25 mouse cellular contexts compared by ENCODE assay signal in genomic region chr17:55276541-55276940, GRCm38 (mm10).
"Had no signal": no experiment of that assay in that cellular context is flagged by ENCODE, and none has a peak within 500 bp of the region (broad histone marks: within the 10 kb centered on the region; RNA-seq: fewer than 3 reads in every experiment).

No protein-coding gene starts in this region.

- H3K9ac ChIP-seq: heart, embryonic 13.5 days; heart, embryonic 15.5 days; hindbrain, embryonic 13.5 days; hindbrain, embryonic 15.5 days; kidney, embryonic 15.5 days; limb, embryonic 13.5 days; limb, embryonic 15.5 days had no signal

- H3K4me1 ChIP-seq: heart, embryonic 13.5 days; heart, embryonic 15.5 days; hindbrain, embryonic 13.5 days; hindbrain, embryonic 15.5 days; kidney, embryonic 15.5 days; limb, embryonic 13.5 days; limb, embryonic 15.5 days had no signal

- DNase-seq: gastrocnemius, postnatal 14 days; gastrocnemius, postnatal 36 days; heart, adult 11 months; heart, adult 2 months; heart, postnatal 14 days; heart, postnatal 36 days; kidney, adult 11 months; kidney, adult 2 months; kidney, adult 9 months; kidney, postnatal 14 days; kidney, postnatal 36 days; layer of hippocampus, adult 9-11 months; layer of hippocampus, postnatal 36 days; left cerebral cortex, postnatal 4 days had no signal

- H3K27ac ChIP-seq: heart, adult 2 months; heart, embryonic 13.5 days; heart, embryonic 15.5 days; hindbrain, embryonic 13.5 days; hindbrain, embryonic 15.5 days; hindbrain, postnatal 0 days; kidney, embryonic 15.5 days; kidney, postnatal 0 days; limb, embryonic 13.5 days; limb, embryonic 15.5 days had no signal

- ATAC-seq: hindbrain, postnatal 0 days; intestine, embryonic 16.5 days had no signal

- H3K27me3 ChIP-seq: heart, embryonic 13.5 days; heart, embryonic 15.5 days; hindbrain, embryonic 13.5 days; hindbrain, embryonic 15.5 days; kidney, embryonic 15.5 days; limb, embryonic 13.5 days; limb, embryonic 15.5 days had no signal

- H3K36me3 ChIP-seq: heart, embryonic 13.5 days; heart, embryonic 15.5 days; hindbrain, embryonic 13.5 days; hindbrain, embryonic 15.5 days; kidney, embryonic 15.5 days; limb, embryonic 13.5 days; limb, embryonic 15.5 days had no signal

- H3K4me2 ChIP-seq: heart, embryonic 11.5 days; heart, embryonic 13.5 days; heart, embryonic 15.5 days; hindbrain, embryonic 13.5 days; hindbrain, embryonic 15.5 days; kidney, embryonic 15.5 days; limb, embryonic 13.5 days; limb, embryonic 15.5 days had no signal

- H3K4me3 ChIP-seq: heart, adult 2 months; heart, embryonic 13.5 days; heart, embryonic 15.5 days; hindbrain, embryonic 13.5 days; hindbrain, embryonic 15.5 days; kidney, embryonic 15.5 days; limb, embryonic 13.5 days; limb, embryonic 15.5 days had no signal

- H3K9me3 ChIP-seq: heart, embryonic 13.5 days; heart, embryonic 15.5 days; hindbrain, embryonic 13.5 days; hindbrain, embryonic 15.5 days; kidney, embryonic 15.5 days; limb, embryonic 13.5 days; limb, embryonic 15.5 days had no signal
